Mouse (Mus musculus): Measurements from ENCODE around the gene Hs6st3.

The Hs6st3 gene

DNA sequence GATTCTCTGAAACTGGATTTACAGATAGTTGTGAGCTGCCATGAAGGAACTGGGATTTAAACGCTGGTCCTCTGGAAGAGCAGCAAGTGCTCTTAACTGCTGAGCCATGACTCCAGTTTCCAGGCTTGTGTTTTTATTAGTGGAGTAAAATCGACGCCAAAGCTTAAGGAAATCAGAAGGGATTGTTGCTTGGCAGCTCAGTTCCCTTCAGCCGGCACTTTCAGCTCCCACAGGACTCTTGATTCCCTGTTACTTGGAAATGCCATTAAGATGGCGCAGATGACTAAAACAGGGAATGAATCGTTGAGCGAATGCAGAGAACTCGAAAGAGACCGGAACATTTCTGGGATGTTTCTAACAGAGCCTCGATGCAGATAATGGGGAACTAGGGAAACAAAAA is 112.2 kb downstream of the Hs6st3 start:
- no peak for DNase-seq

DNA sequence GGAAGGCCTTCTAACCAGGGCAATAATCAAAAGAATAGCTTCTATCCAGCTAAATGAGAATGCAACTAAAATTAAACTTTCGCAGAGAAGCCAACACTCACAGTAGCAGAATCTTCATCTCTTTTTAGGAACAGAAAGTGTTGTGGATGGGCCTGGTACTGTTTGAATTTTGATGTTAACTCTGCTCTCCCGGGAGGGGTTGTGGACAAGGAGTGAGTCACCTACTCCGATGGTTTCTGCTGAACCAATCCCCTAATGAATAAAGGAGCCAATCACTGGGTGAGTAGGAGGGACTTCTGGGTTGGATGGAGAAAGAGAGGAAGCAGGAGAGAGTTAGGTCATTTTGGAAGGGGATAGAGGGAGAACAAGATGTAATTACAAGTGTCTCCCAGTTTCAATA is 117.3 kb downstream of the Hs6st3 start:
- no peak for DNase-seq

DNA sequence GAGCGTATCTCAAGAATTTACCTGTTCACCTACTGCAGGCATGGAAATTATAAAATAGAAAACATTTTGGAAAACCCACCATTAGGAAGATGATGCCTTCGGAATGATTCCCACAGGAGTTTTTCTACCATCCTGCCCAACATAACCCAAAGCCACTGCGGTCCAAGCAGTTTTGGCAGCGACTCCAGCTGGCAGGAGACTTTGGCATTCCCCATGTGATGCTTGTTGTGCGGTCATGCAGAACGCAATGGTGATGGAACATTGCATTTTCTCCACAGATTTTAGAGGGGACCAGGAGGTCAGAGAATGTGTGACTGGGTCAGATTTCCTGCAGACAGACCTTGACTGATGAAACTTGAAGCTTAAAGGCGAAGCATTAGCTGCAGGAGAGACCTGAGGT is 118.9 kb downstream of the Hs6st3 start:
- no peak for DNase-seq

DNA sequence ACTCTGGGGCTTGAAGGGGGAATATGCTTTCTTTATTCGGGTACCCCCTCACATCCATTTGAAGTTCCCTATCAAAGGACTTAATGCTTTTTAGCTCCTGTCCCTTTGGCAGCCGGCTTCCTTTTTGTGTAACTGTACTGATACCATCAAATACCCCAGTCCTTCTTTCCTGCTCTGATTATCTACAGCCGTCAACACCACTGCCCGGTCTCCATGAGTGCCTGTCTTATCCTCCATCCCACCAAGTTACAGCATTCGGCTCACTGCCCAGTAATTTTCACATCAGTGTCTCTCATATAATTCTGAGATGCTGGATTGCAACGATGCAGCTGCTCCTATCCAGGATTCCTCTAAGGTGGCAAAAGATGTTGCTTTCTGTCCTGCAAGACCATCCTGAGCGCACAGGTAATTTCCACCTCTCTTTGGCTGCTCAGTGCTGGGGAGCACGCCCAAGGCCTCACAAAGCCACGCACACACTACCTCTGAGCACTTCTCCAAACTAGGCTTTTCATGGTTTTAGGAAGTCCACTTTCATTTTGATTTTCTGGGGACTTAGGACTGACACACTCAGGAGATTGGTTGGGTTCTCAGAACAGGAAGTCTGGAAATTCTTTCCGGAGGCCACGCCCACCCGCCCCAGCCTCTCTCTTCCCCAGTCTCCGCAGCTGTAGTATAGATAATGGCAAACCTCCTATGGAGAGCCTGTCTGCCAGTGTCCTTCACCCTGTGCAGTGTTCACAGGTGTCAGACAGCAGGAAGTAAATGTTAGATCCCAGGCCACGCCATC is 122.2 kb downstream of the Hs6st3 start:
- DNase-seq = peak; percentile 70

DNA sequence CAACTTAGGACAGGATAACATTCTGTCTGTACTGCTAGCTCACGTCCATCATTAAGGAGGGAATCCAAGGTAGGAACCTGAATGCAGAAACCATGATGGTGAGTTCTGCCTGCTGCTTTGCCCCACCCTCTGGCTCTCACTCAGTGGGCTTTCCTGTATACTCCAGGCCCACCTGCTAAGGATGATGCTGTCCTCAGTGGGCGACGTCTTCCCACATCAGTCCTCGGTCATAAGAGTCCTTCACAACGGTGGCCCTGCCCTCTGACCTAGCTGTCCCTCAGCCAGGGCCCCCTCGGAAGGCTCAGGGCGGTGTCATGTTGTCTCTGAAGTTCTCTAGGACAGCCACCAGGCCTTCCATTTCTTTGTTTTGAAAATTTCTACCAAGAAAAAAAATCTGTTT is 128.2 kb downstream of the Hs6st3 start:
- peak; percentile 86 for DNase-seq

DNA sequence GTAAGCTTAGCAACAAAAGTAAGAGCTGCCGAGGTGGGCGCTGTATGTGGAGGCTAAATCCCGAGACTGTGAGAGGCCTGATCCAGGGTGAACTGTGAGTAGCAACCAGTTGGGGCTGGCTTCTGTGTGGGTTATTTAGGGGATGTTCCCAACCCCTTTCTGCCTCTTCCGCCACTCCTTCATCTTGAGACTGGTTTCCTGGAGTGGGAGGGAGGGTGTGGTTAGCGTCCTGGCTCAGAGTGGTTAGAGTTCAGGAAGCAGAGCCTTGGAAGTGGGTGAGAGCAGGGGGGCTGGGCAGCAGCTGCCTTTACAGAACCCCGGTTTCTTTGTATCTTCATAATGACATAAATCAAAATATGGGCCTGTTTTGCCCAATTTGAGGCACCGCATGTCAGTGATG is 134.9 kb downstream of the Hs6st3 start:
- peak; percentile 79 for DNase-seq

DNA sequence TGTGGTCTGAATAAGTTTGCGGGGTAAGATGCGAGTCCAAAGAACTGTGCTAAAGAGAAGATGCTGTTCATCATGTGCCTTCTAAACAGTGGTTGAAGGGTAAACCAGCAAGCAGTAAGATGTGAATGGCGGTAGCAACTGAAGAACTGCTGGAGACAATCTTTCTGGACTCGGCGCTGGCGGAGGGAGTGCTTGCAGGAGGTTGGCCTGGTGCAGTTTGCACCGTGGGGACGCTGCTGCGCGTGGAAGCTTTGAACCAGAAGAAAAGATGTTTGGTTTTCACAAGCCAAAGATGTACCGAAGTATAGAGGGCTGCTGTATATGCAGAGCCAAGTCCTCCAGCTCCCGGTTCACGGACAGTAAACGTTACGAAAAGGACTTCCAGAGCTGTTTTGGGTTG is 140.0 kb downstream of the Hs6st3 start:
- DNase-seq = peak; percentile 10

DNA sequence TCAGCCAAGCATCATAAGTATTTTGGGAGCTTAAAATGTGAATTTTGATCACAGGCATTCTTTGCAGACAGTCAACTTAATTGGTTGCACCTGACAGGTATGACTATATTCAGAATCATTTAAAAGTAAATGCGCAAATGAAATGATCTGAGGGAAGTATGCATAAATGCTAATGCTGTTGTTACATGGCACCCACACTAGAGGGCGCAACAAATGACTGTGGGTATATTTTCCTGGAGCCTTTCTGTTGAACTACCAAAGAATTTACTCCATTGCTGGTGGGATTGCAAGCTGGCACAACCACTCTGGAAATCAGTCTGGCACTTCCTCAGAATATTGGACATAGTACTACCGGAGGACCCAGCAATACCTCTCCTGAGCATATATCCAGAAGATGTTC is 145.8 kb downstream of the Hs6st3 start:
- peak; percentile 24 for DNase-seq

DNA sequence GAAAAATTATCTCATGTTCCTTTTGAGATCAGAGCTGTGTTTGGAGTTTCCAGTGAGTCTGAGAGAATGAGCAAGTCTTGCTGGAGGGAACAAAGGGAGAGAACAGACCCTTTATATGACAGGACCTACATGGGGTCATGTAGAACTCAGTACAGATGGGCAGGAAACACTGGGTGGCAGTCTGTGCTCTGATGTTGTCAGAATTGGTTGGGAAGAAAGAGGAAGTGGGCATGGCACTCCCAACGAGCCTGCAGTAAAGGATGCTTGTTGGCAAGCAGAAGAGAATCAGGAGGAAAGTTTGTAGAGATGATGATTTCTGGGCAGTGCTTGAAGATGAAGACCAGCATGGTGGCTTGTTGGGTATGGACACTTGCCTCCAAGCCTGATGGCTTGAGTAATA is 151.5 kb downstream of the Hs6st3 start:
- DNase-seq = no peak

DNA sequence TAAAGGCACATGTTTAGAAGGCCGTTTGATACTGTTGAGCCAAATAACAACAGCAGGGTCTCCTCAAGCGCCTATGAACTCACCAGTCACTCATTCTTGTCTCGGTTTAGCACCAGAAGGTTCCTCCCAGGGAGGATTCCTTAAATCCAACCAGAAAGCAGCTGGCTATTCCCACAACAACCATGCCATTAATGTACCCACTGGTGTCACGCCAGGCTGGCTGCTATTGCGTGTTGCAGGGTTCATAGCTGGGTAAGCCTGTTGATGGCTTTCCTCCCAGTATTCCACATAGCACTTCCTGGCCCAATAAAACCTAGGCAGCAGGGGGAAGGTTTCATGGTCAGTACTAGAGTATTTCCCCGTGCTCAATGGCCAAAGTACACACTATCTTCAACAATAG is 155.9 kb downstream of the Hs6st3 start:
- DNase-seq = no peak

DNA sequence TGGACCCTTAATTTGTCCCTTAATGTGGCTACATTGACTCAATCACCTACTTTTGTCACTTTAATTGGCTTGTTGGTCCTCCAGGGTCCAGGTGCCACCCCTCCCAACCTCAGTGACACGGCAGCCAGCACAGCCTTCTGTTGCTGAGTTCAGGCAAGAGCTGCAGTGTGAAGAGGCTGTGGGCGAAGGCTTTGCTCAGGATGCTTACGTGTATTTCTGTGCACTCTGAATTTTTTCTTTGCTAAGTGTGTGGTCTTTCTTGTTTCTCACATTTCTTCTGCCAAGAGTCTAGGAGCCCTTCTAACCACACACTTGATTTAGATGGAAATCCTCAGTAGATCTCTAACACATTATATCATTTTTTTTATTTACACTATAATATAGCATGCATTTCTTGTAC is 168.3 kb downstream of the Hs6st3 start:
- peak; percentile 72 for DNase-seq

DNA sequence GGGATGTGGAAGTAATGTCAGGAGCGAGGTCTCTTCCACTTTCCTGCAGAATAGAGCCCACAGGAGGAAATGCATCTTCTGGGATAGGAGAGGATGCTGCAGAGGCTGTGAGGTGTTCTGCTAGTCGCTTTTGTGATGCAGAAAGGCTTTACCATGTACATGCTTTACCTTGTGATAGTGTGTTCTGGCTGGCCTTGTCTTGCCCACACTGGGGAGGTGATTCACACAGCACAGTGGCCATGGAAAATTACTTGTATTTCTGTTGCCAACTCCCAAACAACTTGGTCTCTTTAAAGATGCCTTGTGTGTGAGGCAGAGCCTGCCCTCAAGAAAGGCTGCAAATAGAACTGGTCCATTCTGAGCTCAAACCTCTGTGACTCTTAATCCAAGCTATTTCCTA is 180.2 kb downstream of the Hs6st3 start:
- DNase-seq = peak; percentile 74

DNA sequence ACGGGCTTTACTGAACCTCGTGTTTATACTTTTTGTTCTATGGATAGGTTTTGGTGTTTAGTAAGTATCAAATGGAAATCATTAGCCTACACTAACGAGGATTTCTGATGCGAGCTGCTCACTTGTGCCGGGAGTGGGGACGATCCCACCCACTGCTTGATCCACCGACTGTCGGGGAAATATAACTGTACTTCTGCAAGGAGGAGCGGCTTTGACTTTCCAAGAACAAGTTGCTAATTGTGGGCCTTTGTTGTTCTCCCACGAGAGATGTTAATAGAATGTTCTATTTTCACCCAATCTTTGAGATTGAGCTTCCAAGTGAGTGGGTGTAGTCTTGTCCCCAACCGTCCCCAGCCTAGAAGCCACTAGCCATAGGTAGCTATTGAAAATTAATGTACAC is 209.1 kb downstream of the Hs6st3 start:
- no peak for DNase-seq

DNA sequence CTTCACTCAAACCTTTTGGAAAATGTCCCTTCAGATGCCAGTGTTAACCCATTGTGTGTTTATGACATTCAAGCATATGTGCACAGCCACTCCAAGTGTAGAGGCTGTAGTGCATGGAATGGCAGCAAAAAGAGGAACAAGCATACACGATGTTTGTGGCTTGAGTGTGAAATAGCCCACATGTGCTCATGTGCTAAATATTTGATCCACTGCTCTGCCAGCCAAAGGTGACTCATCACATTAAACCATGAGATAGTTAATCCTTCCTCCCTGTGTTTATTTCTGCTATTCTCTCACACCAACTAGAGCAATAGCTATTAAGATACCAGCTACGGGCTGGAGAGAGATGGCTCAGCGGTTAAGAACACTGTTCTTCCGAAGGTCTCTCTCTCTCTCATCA is 223.3 kb downstream of the Hs6st3 start:
- DNase-seq = no peak

DNA sequence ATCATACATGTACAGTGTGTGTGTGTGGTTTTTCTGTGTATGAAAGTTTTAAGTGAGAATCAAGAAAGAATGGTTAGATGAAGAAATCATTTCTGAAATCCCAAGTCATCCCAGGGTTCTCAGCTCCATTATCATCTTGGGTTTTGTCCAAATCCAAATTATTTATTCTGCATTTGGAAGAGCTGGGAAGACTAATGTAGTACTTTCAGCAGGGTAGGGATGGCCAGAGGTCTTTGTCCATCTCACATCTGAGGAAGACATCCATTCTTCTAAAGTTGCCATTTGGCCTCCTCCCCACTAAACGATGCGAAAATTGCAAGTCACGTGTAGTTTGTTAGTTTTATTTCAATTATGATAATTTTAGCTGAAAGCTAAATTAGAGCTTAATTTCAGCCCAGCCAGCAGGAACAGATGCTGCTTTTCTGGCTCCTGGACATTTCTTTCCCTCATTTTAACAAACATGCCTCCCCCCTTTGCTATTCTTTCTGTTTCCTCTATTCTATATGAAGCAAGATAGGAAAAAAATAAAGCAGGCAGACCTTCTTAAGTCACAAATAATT is 229.8 kb downstream of the Hs6st3 start:
- DNase-seq = no peak

DNA sequence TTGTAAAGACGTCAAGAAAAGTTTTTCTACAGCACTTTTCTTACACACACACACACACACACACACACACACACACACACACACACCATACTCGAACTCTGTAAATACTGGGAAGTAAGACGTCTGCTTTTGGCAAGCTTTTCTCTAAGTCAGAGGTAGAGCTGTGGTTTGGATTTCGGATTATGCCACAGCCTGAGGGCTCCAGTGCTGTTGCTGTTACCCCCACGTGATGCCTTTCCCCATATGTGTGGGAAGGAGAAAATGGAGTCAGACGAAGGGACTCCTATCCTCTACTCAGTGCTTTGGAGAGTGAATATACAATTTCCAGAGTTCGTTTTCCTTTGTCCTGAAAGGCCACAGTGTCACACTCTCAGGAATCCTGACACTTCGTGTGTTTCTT is 231.1 kb downstream of the Hs6st3 start:
- DNase-seq = no peak

DNA sequence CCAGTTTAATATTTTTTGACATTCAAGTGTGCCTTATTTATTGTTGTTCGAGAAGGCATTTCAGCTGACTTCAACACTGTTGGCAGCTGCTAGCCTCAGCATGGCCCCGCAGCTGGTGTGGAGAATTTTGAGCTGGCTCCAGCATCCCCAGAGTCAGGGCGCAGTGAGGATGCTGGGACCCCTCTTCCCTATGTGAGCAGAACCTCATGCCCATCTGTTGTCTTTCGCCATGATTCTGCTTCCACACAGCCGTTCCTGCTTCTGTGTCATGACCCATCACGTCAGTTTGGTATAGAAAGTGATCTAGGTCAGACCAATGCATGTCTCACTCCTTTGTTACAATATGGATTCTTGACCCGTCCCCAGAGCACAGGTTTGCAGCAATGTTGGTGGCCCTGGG is 231.9 kb downstream of the Hs6st3 start:
- no peak for DNase-seq

DNA sequence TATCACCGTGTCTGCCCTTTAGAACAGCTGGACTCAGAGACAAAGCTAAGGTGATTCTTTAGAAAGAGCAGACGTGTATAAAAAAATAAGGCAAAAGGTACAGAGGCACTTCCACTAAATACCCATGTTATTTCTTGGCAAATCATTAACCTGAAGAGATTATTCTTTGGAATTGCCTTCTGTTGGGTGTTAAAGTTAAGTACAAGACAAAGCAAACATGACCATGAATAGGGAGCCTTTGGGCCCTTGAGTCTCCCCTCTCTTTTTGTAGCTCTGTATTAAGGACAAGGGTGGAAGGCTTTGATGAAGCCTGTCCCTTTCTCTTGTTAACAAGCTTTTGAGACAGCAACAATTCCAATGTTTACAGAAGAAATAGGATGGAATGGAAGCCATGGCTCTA is 241.2 kb downstream of the Hs6st3 start:
- DNase-seq = no peak

DNA sequence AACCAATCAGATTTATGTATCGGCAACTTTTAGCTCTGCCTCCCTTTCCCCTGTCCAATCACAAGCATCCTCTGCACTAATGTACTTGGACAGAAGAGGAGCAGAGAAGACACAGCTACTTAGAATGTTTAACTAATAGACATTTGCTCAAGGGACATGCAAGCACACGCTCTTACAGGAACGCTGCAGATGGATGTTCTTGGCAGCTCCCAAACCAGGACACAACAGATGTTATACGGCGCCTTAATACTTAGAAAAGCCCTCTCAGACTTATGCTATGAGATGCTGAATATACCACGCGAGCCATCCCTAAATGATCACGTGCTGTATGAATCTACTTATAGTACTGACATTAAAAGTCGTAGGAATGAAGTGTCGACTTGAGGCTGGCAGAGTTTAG is 263.5 kb downstream of the Hs6st3 start:
- DNase-seq = no peak

DNA sequence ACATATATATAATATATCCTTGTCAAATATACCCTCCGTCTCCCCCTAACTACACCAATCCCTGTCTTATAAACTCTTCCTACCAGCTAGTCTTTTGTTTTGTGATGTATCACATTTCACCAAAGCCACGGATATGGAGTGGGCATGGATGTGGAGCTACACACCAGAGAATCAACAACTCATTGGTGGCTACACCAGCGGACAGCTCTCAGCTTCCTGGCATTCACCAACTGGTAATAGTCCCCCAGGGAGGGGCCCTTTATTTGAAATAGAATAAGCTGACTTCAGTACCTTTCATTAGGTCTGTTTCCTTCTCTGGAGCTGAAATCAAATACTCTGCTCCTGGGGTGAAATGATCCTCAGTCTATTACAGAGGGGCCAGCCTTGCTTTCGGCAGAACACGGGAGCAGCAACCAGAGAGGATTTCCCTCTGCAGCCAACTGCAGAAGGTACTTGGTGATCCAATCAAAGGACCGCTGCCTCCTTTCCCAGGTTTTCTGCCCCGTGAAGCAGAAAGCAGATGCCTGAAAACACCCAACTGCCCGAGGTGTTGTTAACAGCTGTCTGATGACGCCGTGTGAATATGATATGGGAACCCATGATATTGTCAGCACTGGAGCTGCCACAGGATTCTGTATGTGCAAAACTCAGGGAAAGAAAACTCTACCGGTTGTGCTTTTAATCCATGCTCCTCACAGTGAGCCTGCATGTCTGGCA is 271.4 kb downstream of the Hs6st3 start:
- DNase-seq = no peak

DNA sequence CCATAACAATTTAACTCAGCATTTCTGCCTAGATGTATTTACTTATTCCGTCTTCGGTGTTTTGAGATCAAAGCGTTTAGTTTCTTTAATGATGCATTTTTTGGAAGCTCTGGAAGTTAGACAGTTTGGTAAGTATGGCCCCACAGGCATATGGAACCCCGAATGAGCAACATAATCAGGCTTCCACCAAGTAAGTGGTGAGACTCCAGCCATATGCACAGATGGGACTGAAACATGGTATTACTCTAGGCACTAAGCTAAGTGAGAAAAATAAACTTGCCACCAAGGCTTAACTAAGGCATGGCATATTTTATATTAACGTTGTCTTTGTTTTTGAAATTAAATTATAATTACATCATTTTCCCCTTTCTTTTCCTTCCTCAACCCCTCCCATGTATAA is 284.8 kb downstream of the Hs6st3 start:
- no peak for DNase-seq

DNA sequence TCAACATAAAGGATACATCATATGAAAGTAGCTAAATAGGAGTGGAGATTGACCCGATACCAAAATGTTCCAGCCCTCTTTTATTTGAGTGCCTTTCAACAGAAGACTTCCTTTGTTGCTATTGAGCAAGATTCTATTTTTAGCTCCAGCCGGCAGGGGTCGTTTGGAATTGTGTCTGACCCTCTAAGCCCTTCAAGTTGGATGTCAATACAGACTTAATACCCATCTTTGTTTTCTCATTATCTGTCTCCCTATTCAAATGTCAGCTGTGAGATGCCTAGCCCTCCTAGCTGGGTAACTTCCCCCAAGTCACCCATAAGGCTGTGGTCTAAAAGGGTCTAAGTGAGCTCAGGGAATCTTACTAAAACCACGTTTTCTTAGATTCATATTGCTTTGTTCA is 312.3 kb downstream of the Hs6st3 start:
- DNase-seq = no peak

DNA sequence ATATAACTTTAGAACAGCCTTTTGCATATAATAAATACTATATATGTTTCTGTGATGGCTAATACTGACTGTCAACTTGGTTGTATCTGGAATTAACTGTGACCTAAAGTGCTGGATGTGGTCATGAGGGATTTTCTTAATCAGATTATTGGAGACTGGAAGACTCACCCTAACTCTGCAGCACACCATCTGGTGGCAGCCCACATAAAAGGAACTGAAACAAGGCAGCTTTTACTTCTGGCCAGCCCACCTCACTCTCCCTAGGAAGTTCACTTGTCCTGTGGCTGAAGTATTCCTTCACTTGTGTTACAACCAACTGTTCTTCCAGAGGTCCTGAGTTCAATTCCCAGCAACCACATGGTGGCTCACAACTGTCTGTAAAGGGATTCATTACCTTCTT is 313.5 kb downstream of the Hs6st3 start:
- DNase-seq = no peak

DNA sequence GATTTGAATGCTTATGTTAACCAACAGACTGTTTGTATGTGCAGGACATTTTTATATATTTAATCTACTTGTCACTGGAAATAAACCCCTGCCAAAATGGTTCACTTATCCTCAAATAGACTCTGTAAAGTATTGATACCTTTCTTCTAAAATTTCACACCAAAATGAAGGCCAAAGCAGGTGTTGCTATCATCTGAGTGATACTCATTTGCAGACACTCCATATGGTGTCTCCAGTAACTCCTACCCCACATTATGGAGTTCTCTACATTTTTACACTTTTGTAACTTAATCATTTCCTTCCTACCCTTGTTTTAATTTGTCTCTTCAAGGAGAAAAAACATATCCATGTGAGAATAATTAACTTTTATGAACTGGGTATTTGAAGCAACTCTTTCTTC is 314.2 kb downstream of the Hs6st3 start:
- DNase-seq = no peak

DNA sequence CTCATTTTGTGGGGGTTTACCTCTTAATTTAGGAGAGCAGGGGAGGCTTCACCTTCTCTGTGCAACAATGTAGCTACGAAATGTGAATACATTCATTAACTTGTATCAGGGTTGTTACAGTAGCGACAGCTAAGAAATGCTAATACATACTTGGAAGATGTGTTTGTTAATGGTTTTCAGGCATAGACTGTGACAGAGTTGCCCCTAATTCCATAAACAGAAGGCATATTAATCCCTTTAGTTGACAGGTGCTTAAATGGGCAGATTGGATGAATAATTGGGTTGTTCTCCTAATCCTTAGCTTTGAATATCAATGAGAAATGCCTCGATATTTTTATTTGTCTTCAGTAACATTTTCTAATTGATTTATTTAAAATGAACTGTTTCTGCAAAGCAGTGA is 314.7 kb downstream of the Hs6st3 start:
- no peak for DNase-seq

Measured in heart, adult 11 months (tissue).